Mouse (Mus musculus) intestine, embryonic 15.5 days (tissue): ENCODE measurements at regions not wholly inside any gene's neighbourhood (a gene's known extent, or its start where the extent isn't known, plus 50 kb on each side); places are given as distances from the start of the nearest gene placed in this dataset.

ENCODE experiments used
- ATAC-seq: fragments of 200-750 bp; cut with Nextera tagmentation; 2 replicates; pipeline ENCODE4 v1.8.0; 2017; ENCODE audit warnings: moderate TSS enrichment, moderate library complexity
- H3K27ac ChIP-seq: fragments of 300-500 bp; sonication (generic); 2 replicates; pipeline ENCODE4 v1.5.1; 2015; ENCODE audit warnings: mild to moderate bottlenecking, inconsistent platforms
- H3K27me3 ChIP-seq: fragments of 300-500 bp; sonication (generic); replicated peaks from 2 replicates; pipeline ENCODE4 v1.6.1; 2015; ENCODE audit warnings: inconsistent platforms
- H3K36me3 ChIP-seq: fragments of 300-500 bp; sonication (generic); 2 replicates; pipeline ENCODE4 v1.6.1; 2015; ENCODE audit warnings: inconsistent platforms
- H3K4me1 ChIP-seq: fragments of 300-500 bp; sonication (generic); replicated peaks from 2 replicates; pipeline ENCODE4 v1.6.1; 2015; ENCODE audit warnings: inconsistent platforms
- H3K4me2 ChIP-seq: fragments of 300-500 bp; sonication (generic); replicated peaks from 2 replicates; pipeline ENCODE4 v1.6.1; 2015; ENCODE audit warnings: mild to moderate bottlenecking, inconsistent platforms
- H3K4me3 ChIP-seq: fragments of 300-500 bp; sonication (generic); replicated peaks from 2 replicates; pipeline ENCODE4 v1.5.1; 2015; ENCODE audit warnings: inconsistent platforms
- H3K9ac ChIP-seq: fragments of 300-500 bp; sonication (generic); 2 replicates; pipeline ENCODE4 v1.6.1; 2015; ENCODE audit warnings: inconsistent platforms
- H3K9me3 ChIP-seq: fragments of 300-500 bp; sonication (generic); 2 replicates; pipeline ENCODE4 v1.6.1; 2016; ENCODE audit warnings: inconsistent platforms
- WGBS: fragments of 180-500 bp; shearing (Covaris S2); methylation state at CpG from one replicate; pipeline ENCODE4 v1.1.7; 2015; 5-methylcytosine and 5-hydroxymethylcytosine counted together

GRCm38 (mm10) chr9:46593444-46593843, 273.7 kb upstream of the 4931429L15Rik start:
- Histone ChIP-seq H3K27ac (no peak overlapping the region), H3K27me3 (no peaks in the 10 kb centered on the region), H3K9me3 (no peaks in the 10 kb centered on the region), H3K9ac (no peak overlapping the region), H3K4me1 (no peaks in the 10 kb centered on the region), H3K4me2 (no peak overlapping the region), H3K36me3 (no peaks in the 10 kb centered on the region), H3K4me3 (no peak overlapping the region)
- ATAC-seq: no peak
- WGBS: 80% methylated on average over 6 of the region's 6 CpGs

DNA sequence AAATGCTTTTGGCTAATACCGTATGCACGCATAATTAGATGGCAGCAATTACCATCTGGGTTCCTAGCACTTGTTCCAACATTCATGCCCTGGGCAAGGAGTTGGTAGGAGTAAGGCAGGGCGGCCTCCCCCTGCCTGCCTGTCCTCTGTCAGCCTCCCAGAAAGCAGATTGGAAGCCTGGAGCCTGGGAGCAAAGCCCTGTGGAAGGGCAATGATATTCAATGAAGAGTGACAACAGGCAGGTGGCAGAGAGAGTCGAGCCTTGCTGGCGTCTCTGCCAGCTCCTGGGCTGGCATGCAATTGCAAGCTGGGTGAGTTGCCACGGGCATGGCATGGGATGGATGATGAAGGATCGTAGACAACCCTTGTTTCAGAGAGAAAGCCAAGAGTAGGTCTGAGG, 273.1 kb upstream of the 4931429L15Rik start:
- WGBS: 91% methylated on average over 7 of the region's 7 CpGs
- no peak overlapping the region for H3K27ac ChIP-seq
- ATAC-seq: no peak

DNA sequence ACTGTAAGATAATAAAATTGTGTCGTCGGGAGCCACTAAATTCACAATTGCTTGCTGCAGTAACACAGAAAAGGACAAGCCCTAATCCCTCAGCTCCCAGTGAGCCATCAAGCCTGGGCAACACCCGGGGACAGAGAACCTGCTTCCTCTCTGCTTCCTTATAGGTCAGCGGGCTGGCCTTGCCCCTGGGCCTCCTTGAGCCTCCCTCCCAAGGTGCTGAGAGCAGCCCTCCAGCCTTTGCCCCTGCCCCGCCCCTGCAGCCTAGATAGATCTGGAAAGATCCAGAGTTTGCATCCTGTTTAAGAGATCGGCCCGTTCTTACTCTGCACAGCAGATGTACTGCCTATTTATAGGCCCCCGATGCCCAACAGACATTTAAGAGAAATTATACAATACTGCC, 267.0 kb upstream of the 4931429L15Rik start:
- 67% methylated on average over 8 of the region's 8 CpGs for WGBS
- no peaks in the 10 kb centered on the region for H3K4me1 ChIP-seq
- no peaks in the 10 kb centered on the region for H3K36me3 ChIP-seq
- H3K4me3 ChIP-seq: no peak overlapping the region
- H3K27ac ChIP-seq: no peak overlapping the region
- no peak overlapping the region for H3K9ac ChIP-seq
- no peak overlapping the region for H3K4me2 ChIP-seq
- H3K9me3 ChIP-seq: no peaks in the 10 kb centered on the region
- no peaks in the 10 kb centered on the region for H3K27me3 ChIP-seq
- peak; percentile 65; the same call in 1 of the 2 replicates for ATAC-seq

More for the DNA sequence above, 273.1 kb upstream of the 4931429L15Rik start:
- no peak overlapping the region for H3K4me3 ChIP-seq
- H3K9me3 ChIP-seq: no peaks in the 10 kb centered on the region
- H3K27me3 ChIP-seq: no peaks in the 10 kb centered on the region
- H3K9ac ChIP-seq: no peak overlapping the region
- H3K36me3 ChIP-seq: no peaks in the 10 kb centered on the region
- H3K4me1 ChIP-seq: no peaks in the 10 kb centered on the region
- H3K4me2 ChIP-seq: no peak overlapping the region

DNA sequence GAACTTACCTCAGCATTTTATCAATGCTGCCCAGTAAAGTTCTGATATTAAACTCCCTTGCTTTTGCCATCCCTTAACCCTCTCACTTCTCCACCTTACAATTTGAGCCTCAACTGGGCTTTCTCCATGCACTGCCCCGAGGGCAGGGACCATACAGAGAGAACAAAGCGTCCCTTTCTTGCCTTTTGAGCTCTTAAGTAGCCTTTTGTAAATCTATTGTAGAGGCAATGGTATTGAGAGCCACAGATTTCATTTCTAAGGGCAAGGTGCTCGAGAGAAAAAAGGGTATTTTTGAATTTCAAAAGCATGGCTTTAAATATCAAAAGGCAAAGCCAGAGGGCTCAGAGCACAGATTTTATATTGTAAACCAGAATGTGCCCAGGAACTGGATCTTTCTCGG, 262.1 kb upstream of the 4931429L15Rik start:
- Histone ChIP-seq H3K36me3 (no peaks in the 10 kb centered on the region), H3K4me2 (no peak overlapping the region), H3K27ac (no peak overlapping the region), H3K9me3 (no peaks in the 10 kb centered on the region), H3K27me3 (no peaks in the 10 kb centered on the region), H3K4me1 (no peaks in the 10 kb centered on the region), H3K9ac (no peak overlapping the region), H3K4me3 (no peak overlapping the region)
- no peak for ATAC-seq
- 52% methylated on average over 4 of the region's 4 CpGs for WGBS

- Histone ChIP-seq H3K4me3 (no peak overlapping the region), H3K27ac (no peak overlapping the region), H3K9ac (no peak overlapping the region), H3K4me1 (no peaks in the 10 kb centered on the region), H3K36me3 (no peaks in the 10 kb centered on the region), H3K9me3 (no peaks in the 10 kb centered on the region), H3K27me3 (no peaks in the 10 kb centered on the region), H3K4me2 (no peak overlapping the region)
- 83% methylated on average over 4 of the region's 4 CpGs for WGBS
- ATAC-seq: no peak
These were observed 242.5 kb upstream of the 4931429L15Rik start for GRCm38 (mm10) chr9:46562301-46562700.

GRCm38 (mm10) chr9:46558481-46558880, 238.7 kb upstream of the 4931429L15Rik start:
- H3K4me1 ChIP-seq: no peaks in the 10 kb centered on the region
- H3K27ac ChIP-seq: no peak overlapping the region
- H3K4me2 ChIP-seq: no peak overlapping the region
- ATAC-seq: no peak
- H3K9ac ChIP-seq: no peak overlapping the region
- H3K9me3 ChIP-seq: no peaks in the 10 kb centered on the region
- no peak overlapping the region for H3K4me3 ChIP-seq
- 90% methylated on average over 5 of the region's 5 CpGs for WGBS
- H3K27me3 ChIP-seq: no peaks in the 10 kb centered on the region
- H3K36me3 ChIP-seq: no peaks in the 10 kb centered on the region

GRCm38 (mm10) chr9:46557781-46558180, 238.0 kb upstream of the 4931429L15Rik start:
- Histone ChIP-seq H3K4me2 (no peak overlapping the region), H3K27me3 (no peaks in the 10 kb centered on the region), H3K4me3 (no peak overlapping the region), H3K9me3 (no peaks in the 10 kb centered on the region), H3K9ac (no peak overlapping the region), H3K36me3 (no peaks in the 10 kb centered on the region), H3K4me1 (no peaks in the 10 kb centered on the region), H3K27ac (no peak overlapping the region)
- no peak for ATAC-seq
- 35% methylated on average over 5 of the region's 5 CpGs for WGBS

DNA sequence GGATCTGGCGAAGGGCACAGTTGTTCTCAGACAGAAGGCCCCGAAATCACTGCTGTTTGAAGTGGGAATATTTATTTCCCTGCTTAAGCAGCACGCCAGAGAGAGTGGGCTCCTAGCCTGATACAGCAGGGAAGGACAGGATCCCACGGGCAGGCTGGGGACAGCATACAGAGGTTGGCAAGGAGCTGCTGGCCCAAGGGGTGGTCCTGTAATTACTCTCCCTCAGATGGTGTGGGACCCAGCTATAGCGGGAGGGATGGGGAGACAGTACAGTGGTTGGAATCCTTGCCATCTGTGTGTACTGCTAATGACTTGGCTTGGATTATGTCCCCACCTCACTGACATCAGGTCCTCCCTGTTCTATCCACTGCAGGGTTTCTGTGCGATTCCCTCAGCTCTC, 235.4 kb upstream of the 4931429L15Rik start:
- no peak overlapping the region for H3K27ac ChIP-seq
- ATAC-seq: no peak
- no peaks in the 10 kb centered on the region for H3K36me3 ChIP-seq
- no peak overlapping the region for H3K9ac ChIP-seq
- no peaks in the 10 kb centered on the region for H3K4me1 ChIP-seq
- H3K9me3 ChIP-seq: no peaks in the 10 kb centered on the region
- no peaks in the 10 kb centered on the region for H3K27me3 ChIP-seq
- WGBS: 57% methylated on average over 6 of the region's 6 CpGs
- H3K4me2 ChIP-seq: no peak overlapping the region
- H3K4me3 ChIP-seq: no peak overlapping the region

DNA sequence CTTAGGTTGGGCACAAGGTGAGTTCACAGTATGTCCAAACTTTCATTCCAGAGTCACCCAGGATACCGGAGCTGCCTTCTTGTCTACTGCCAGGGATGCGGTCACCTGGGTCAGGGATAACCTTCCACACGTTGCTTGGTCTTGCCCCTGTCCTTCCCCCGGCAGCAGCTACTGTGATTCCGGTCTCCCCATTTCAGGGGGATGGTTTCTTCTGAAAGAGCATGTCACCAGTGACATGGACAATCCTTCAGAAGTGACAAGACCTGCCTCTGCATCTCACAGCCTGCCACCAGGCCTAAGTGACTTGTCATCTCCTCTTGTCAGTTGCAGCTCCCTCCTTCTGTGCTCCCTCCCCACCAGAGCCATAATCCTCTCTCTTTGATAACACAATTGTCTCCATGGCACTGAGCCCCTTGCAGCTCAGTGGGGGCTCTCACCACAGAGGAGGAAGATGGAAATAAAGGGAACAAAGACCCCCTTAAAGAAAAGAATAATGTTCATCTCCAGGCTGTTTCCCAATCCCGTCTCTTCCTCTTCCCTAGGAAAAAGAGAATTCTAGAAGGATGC, 234.9 kb upstream of the 4931429L15Rik start:
- Histone ChIP-seq H3K9me3 (no peaks in the 10 kb centered on the region), H3K27ac (no peak overlapping the region), H3K4me2 (no peak overlapping the region), H3K9ac (no peak overlapping the region), H3K36me3 (no peaks in the 10 kb centered on the region), H3K27me3 (no peaks in the 10 kb centered on the region), H3K4me1 (no peaks in the 10 kb centered on the region), H3K4me3 (no peak overlapping the region)
- ATAC-seq: no peak
- 70% methylated on average over 6 of the region's 6 CpGs for WGBS

GRCm38 (mm10) chr9:46549416-46549815, 229.6 kb upstream of the 4931429L15Rik start:
- no peak for ATAC-seq
- H3K4me1 ChIP-seq: no peaks in the 10 kb centered on the region
- no peaks in the 10 kb centered on the region for H3K27me3 ChIP-seq
- no peak overlapping the region for H3K4me3 ChIP-seq
- H3K27ac ChIP-seq: no peak overlapping the region
- 67% methylated on average over 4 of the region's 4 CpGs for WGBS
- no peaks in the 10 kb centered on the region for H3K9me3 ChIP-seq
- no peak overlapping the region for H3K4me2 ChIP-seq
- no peak overlapping the region for H3K9ac ChIP-seq
- no peaks in the 10 kb centered on the region for H3K36me3 ChIP-seq

DNA sequence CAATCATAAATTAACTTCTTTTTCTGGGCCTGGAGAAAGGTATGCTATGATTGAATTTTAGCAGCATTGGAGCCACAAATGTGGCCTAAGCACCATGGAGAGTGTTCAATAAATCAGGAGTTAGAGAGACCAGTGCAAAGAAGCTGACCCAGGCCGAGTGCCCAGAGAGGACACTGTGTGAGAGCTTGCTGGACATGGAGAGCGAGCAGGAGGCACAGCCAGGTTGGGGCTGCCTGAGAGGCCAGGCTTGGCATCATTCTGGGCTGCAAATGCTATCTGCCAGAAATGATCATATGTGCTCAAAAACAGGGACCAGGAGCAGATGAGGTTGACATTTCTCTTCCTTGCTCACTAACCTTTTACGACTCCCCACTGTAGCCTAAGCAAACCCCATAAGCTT, 224.5 kb upstream of the 4931429L15Rik start:
- Histone ChIP-seq H3K9ac (no peak overlapping the region), H3K4me2 (no peak overlapping the region), H3K27ac (no peak overlapping the region), H3K36me3 (no peaks in the 10 kb centered on the region), H3K9me3 (no peaks in the 10 kb centered on the region), H3K27me3 (no peaks in the 10 kb centered on the region), H3K4me3 (no peak overlapping the region), H3K4me1 (no peaks in the 10 kb centered on the region)
- 80% methylated on average over 3 of the region's 3 CpGs for WGBS
- no peak for ATAC-seq

GRCm38 (mm10) chr9:46541001-46541400, 221.2 kb upstream of the 4931429L15Rik start:
- no peak overlapping the region for H3K4me3 ChIP-seq
- H3K9ac ChIP-seq: no peak overlapping the region
- 62% methylated on average over 2 of the region's 2 CpGs for WGBS
- ATAC-seq: no peak
- H3K36me3 ChIP-seq: no peaks in the 10 kb centered on the region
- H3K27ac ChIP-seq: no peak overlapping the region
- H3K9me3 ChIP-seq: no peaks in the 10 kb centered on the region
- no peaks in the 10 kb centered on the region for H3K27me3 ChIP-seq
- H3K4me1 ChIP-seq: no peaks in the 10 kb centered on the region
- no peak overlapping the region for H3K4me2 ChIP-seq

GRCm38 (mm10) chr9:46538616-46539015, 218.8 kb upstream of the 4931429L15Rik start:
- Histone ChIP-seq H3K27me3 (no peaks in the 10 kb centered on the region), H3K27ac (no peak overlapping the region), H3K4me1 (no peaks in the 10 kb centered on the region), H3K36me3 (no peaks in the 10 kb centered on the region), H3K9ac (no peak overlapping the region), H3K4me2 (no peak overlapping the region), H3K4me3 (no peak overlapping the region), H3K9me3 (no peaks in the 10 kb centered on the region)
- 69% methylated on average over 4 of the region's 4 CpGs for WGBS
- ATAC-seq: no peak
